Mouse (Mus musculus): ENCODE measurements around the gene Psmd1.

DNA sequence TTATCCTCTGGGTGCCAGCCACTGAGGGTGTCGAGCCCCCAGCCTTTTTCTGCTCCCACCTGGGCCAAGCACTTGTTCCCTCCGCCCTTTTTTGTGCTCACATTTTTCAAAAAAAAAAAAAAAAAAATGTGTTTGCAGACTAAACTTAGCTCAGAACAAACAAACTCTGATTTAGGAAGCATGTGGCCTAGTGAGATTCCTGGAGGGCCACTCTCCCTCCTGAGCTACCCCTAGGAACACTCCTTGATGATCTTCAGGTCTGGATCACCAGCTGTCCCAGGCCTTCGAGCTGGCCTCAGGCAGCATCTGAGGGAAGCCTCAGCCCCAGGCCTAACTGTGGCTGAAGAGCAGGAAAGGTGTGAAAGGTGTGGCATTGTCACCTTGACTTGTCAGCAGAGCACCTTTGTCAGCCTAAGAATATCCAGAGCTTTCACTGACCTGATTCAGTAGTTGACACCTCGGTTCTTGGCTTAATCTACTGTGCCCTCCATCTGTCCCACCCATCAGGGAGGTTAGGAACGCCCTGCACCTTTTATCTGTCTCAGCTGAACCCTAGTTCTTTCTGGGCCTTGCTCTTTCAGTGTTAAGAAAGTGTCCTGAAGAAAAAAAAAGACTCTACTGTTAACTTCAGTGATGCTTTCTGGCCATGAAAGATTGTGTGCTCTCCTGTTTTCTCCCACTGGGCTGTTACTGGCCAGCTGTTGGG lies 118.0 kb downstream of the Psmd1 start:
- TF ChIP-seq CTCF (IDR thresholded peaks at IDR 0.05; ENCODE audit: extremely low read depth, insufficient read depth, low read length) (no peak), POLR2A (IDR thresholded peaks at IDR 0.05; ENCODE audit: extremely low read depth, insufficient read depth, low read length) (no peak)
